Comparison of ENCODE assay signal across 22 mouse cellular contexts in the genomic region with DNA sequence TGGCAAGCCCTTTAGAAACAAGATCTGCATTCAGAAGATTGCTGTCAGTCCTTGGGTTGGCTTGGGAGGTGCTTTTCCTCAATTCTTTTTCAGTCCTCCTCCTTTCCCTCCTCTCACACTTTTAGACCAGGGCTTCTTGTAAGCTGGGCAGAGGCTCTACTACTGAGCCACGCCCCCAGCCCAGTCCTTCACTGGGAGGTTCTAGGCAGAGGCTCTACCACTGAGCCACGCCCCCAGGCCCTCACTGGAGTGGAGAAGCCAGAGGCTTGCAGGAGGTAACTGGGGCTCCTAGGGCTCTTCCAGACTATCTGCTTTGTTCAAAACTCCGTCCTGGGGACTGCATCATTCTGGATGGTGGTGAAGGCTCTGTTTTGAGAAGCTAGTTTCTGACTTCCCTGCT. TPM values are rescaled to one million over a fixed set of nuclear protein-coding genes. Genes with fewer than 3 reads are reported as not detected.
DNase-seq lines count a peak whose midpoint lies in the region; ATAC-seq and TF ChIP-seq lines count a peak whose summit lies in the region.
"Had no signal": no experiment of that assay in that cellular context is flagged by ENCODE, and none has a peak within 500 bp of the region (broad histone marks: within the 10 kb centered on the region; RNA-seq: fewer than 3 reads in every experiment).

No protein-coding gene starts in this region.

- H3K27ac ChIP-seq in kidney, embryonic 16.5 days (ENCODE audit: low read length) = no peak overlapping the region
- no peak overlapping the region for H3K27ac ChIP-seq in stomach, embryonic 14.5 days (ENCODE audit: low read length)
- H3K27ac ChIP-seq in stomach, postnatal 0 days (replicated peaks) = no peak overlapping the region
- H3K27ac ChIP-seq in forebrain, embryonic 16.5 days (ENCODE audit: low read length) = no peak overlapping the region
- H3K27ac ChIP-seq: embryonic facial prominence, embryonic 10.5 days; embryonic facial prominence, embryonic 12.5 days; forebrain, embryonic 13.5 days had no signal

- peaks cover 2% of the 10 kb centered on the region; the same call in 1 of the 2 replicates for H3K9me3 ChIP-seq in kidney, embryonic 16.5 days (ENCODE audit: low read length)
- no peaks in the 10 kb centered on the region for H3K9me3 ChIP-seq in stomach, embryonic 14.5 days (ENCODE audit: control insufficient read depth, low read depth, low read length)
- H3K9me3 ChIP-seq in stomach, postnatal 0 days (ENCODE audit: control insufficient read depth, low read length) = no peaks in the 10 kb centered on the region
- H3K9me3 ChIP-seq in forebrain, embryonic 16.5 days (ENCODE audit: control insufficient read depth, low read length) = no peaks in the 10 kb centered on the region
- H3K9me3 ChIP-seq: forebrain, embryonic 13.5 days; forebrain, embryonic 15.5 days; G1E had no signal

- no peak overlapping the region for H3K4me3 ChIP-seq in kidney, embryonic 16.5 days (ENCODE audit: low read length)
- H3K4me3 ChIP-seq in stomach, embryonic 14.5 days (ENCODE audit: low read depth, low read length) = no peak overlapping the region
- no peak overlapping the region for H3K4me3 ChIP-seq in stomach, postnatal 0 days (ENCODE audit: low read depth, low read length)
- H3K4me3 ChIP-seq in forebrain, embryonic 16.5 days (replicated peaks; ENCODE audit: low read length) = no peak overlapping the region
- H3K4me3 ChIP-seq: embryonic facial prominence, embryonic 10.5 days; embryonic facial prominence, embryonic 12.5 days; forebrain, embryonic 13.5 days; forebrain, embryonic 15.5 days had no signal

- no peak for DNase-seq in kidney, adult 9 months
- no peak for DNase-seq in stomach, postnatal 0 days (ENCODE audit: low spot score)
- peak; percentile 83 for DNase-seq in ZHBTc4 (ENCODE audit: low read depth, low spot score)
- DNase-seq: adrenal gland, adult 2 months; adrenal gland, postnatal 10 days; adrenal gland, postnatal 25 days; B cell, adult 2 months; cerebellum, adult 11-12 months; cerebellum, adult 2 months; cerebellum, adult 9-10 months; cerebellum, postnatal 10 days; cerebellum, postnatal 25 days had no signal

- H3K36me3 ChIP-seq in kidney, embryonic 16.5 days (ENCODE audit: insufficient read depth, low read length) = no peaks in the 10 kb centered on the region
- H3K36me3 ChIP-seq in stomach, embryonic 14.5 days (ENCODE audit: control insufficient read depth, insufficient read depth, low read length) = no peaks in the 10 kb centered on the region
- no peaks in the 10 kb centered on the region for H3K36me3 ChIP-seq in stomach, postnatal 0 days (ENCODE audit: control insufficient read depth, insufficient read depth, low read length)
- H3K36me3 ChIP-seq in forebrain, embryonic 16.5 days (ENCODE audit: control insufficient read depth, insufficient read depth) = no peaks in the 10 kb centered on the region
- H3K36me3 ChIP-seq: embryonic facial prominence, embryonic 10.5 days; embryonic facial prominence, embryonic 12.5 days; forebrain, embryonic 15.5 days; G1E had no signal

- no peak for TF ChIP-seq EP300 in stomach, postnatal 0 days (optimal IDR thresholded peaks at IDR 0.05)

- no peak overlapping the region for H3K9ac ChIP-seq in kidney, embryonic 16.5 days (replicated peaks; ENCODE audit: low read length)
- H3K9ac ChIP-seq in stomach, embryonic 14.5 days (replicated peaks; ENCODE audit: low read depth, low read length) = no peak overlapping the region
- H3K9ac ChIP-seq in stomach, postnatal 0 days (ENCODE audit: low read length) = no peak overlapping the region
- no peak overlapping the region for H3K9ac ChIP-seq in forebrain, embryonic 16.5 days (replicated peaks; ENCODE audit: low read depth, low read length)
- H3K9ac ChIP-seq: embryonic facial prominence, embryonic 12.5 days; forebrain, embryonic 13.5 days; forebrain, embryonic 15.5 days had no signal

- H3K4me1 ChIP-seq in kidney, embryonic 16.5 days (ENCODE audit: insufficient read depth, low read length) = no peaks in the 10 kb centered on the region
- no peaks in the 10 kb centered on the region for H3K4me1 ChIP-seq in stomach, embryonic 14.5 days (ENCODE audit: control insufficient read depth, insufficient read depth, low read length)
- no peaks in the 10 kb centered on the region for H3K4me1 ChIP-seq in stomach, postnatal 0 days (replicated peaks; ENCODE audit: control insufficient read depth, insufficient read depth)
- H3K4me1 ChIP-seq in forebrain, embryonic 16.5 days (replicated peaks; ENCODE audit: control insufficient read depth, insufficient read depth, low read length) = peaks cover 8% of the 10 kb centered on the region; the same call in 1 of the 2 replicates
- H3K4me1 ChIP-seq: embryonic facial prominence, embryonic 10.5 days; embryonic facial prominence, embryonic 12.5 days; forebrain, embryonic 13.5 days had no signal

- H3K4me2 ChIP-seq in kidney, embryonic 16.5 days (replicated peaks; ENCODE audit: low read depth, low read length) = no peak overlapping the region
- H3K4me2 ChIP-seq in stomach, embryonic 14.5 days (replicated peaks; ENCODE audit: low read depth, low read length) = no peak overlapping the region
- no peak overlapping the region for H3K4me2 ChIP-seq in stomach, postnatal 0 days (replicated peaks; ENCODE audit: low read depth)
- H3K4me2 ChIP-seq in forebrain, embryonic 16.5 days (ENCODE audit: low read length) = no peak overlapping the region
- H3K4me2 ChIP-seq: embryonic facial prominence, embryonic 12.5 days; forebrain, embryonic 13.5 days; forebrain, embryonic 15.5 days had no signal

- no peaks in the 10 kb centered on the region for H3K27me3 ChIP-seq in kidney, embryonic 16.5 days (ENCODE audit: insufficient read depth, low read length)
- no peaks in the 10 kb centered on the region for H3K27me3 ChIP-seq in stomach, embryonic 14.5 days (ENCODE audit: control insufficient read depth, insufficient read depth, low read length)
- no peaks in the 10 kb centered on the region for H3K27me3 ChIP-seq in stomach, postnatal 0 days (ENCODE audit: control insufficient read depth, insufficient read depth, low read length)
- H3K27me3 ChIP-seq in forebrain, embryonic 16.5 days (replicated peaks; ENCODE audit: control insufficient read depth, insufficient read depth, low read length) = no peaks in the 10 kb centered on the region
- H3K27me3 ChIP-seq: CH12.LX; embryonic facial prominence, embryonic 12.5 days; forebrain, embryonic 13.5 days; forebrain, embryonic 15.5 days had no signal

- 80% methylated on average over 3 of the region's 3 CpGs for WGBS in kidney, embryonic 16.5 days
- WGBS in stomach, embryonic 14.5 days = 85% methylated on average over 3 of the region's 3 CpGs
- 83% methylated on average over 3 of the region's 3 CpGs for WGBS in stomach, postnatal 0 days
- 83% methylated on average over 3 of the region's 3 CpGs for WGBS in forebrain, embryonic 16.5 days

- ATAC-seq in kidney, embryonic 16.5 days (ENCODE audit: low FRiP score, low TSS enrichment) = 0 out of 2 replicates have a peak, but pooled peaks have one; percentile 27
- ATAC-seq in stomach, embryonic 14.5 days (ENCODE audit: insufficient number of reproducible peaks, insufficient read depth, low FRiP score, low read depth) = 0 out of 2 replicates have a peak, but pooled peaks have one; percentile 26
- ATAC-seq in stomach, postnatal 0 days (ENCODE audit: low FRiP score, low TSS enrichment) = no peak
- ATAC-seq in forebrain, embryonic 16.5 days = no peak
- ATAC-seq: CD4-positive, CD25-positive, alpha-beta regulatory T cell, adult 4 months had no signal

- TF ChIP-seq CTCF in stomach, postnatal 0 days (IDR thresholded peaks at IDR 0.05; ENCODE audit: low read depth) = no peak

RNA-seq across cellular contexts. Expression of a gene that starts 30.4 kb away (rescaled TPM):
- polyA plus RNA-seq in kidney, embryonic 16.5 days (2015; fragmentation: Nextera tagmentation; extraction: Ambion mirVana) = 17.6 and 18.9 TPM in 2 replicates
- polyA plus RNA-seq in stomach, embryonic 14.5 days (2014; fragmentation: Nextera tagmentation; extraction: Ambion mirVana) = 14.7 and 14.9 TPM in 2 replicates
- 9.6 and 10.3 TPM in 2 replicates for polyA plus RNA-seq in stomach, postnatal 0 days (2015; fragmentation: Nextera tagmentation; extraction: Ambion mirVana)
- 17.7 and 18.7 TPM in 2 replicates for polyA plus RNA-seq in forebrain, embryonic 16.5 days (2015; fragmentation: Nextera tagmentation; extraction: Ambion mirVana)

RNA-seq across cellular contexts. Expression of a gene that starts 45.2 kb away (rescaled TPM):
- 59.9 and 63.7 TPM in 2 replicates for polyA plus RNA-seq in kidney, embryonic 16.5 days (2015; fragmentation: Nextera tagmentation; extraction: Ambion mirVana)
- polyA plus RNA-seq in stomach, embryonic 14.5 days (2014; fragmentation: Nextera tagmentation; extraction: Ambion mirVana) = 70.3 and 74.8 TPM in 2 replicates
- polyA plus RNA-seq in stomach, postnatal 0 days (2015; fragmentation: Nextera tagmentation; extraction: Ambion mirVana) = 14.2 and 15.3 TPM in 2 replicates
- polyA plus RNA-seq in forebrain, embryonic 16.5 days (2015; fragmentation: Nextera tagmentation; extraction: Ambion mirVana) = 14.3 and 14.5 TPM in 2 replicates

Comparison
In these comparisons a context has a peak if more than half of its experiments do, and no peak if none do; other contexts are left out.
1. ATAC-seq: peak in kidney, embryonic 16.5 days (single experiment) and stomach, embryonic 14.5 days (single experiment); none in stomach, postnatal 0 days (single experiment) and forebrain, embryonic 16.5 days (single experiment).